Mouse (Mus musculus) G1E (cell line): ENCODE measurements around the gene Crhr2. TPM values are rescaled to one million over a fixed set of nuclear protein-coding genes. Genes with fewer than 3 reads are reported as not detected.

Source experiments
- ATAC-seq: 2 replicates; pipeline ENCODE4 v1.8.0; 2016; ENCODE audit warnings: mild to moderate bottlenecking; ENCODE audit not compliant: insufficient number of reproducible peaks, poor library complexity, low FRiP score, severe bottlenecking; ENCODE audit errors: extremely low read depth
- DNase-seq: peaks from one replicate; pipeline ENCODE4 v3.0.0; 2012; ENCODE audit warnings: low spot score
- H3K27me3 ChIP-seq: 2 replicates; pipeline ENCODE4 v1.6.1; 2012; ENCODE audit warnings: mild to moderate bottlenecking, low read length, inconsistent platforms; ENCODE audit not compliant: insufficient read depth
- H3K36me3 ChIP-seq: replicated peaks from 2 replicates; pipeline ENCODE3; 2012; ENCODE audit warnings: mild to moderate bottlenecking, inconsistent platforms
- H3K4me1 ChIP-seq: 2 replicates; pipeline ENCODE4 v1.6.1; 2012; ENCODE audit warnings: low read depth, low read length, inconsistent platforms, mixed read lengths; ENCODE audit not compliant: insufficient read depth
- H3K4me3 ChIP-seq: 2 replicates; pipeline ENCODE4 v1.5.1; 2012; ENCODE audit warnings: low read depth, mild to moderate bottlenecking, inconsistent platforms, low read length, moderate library complexity, mixed read lengths
- H3K9me3 ChIP-seq: replicated peaks from 2 replicates; pipeline ENCODE4 v1.6.1; 2012; ENCODE audit warnings: inconsistent platforms
- CTCF ChIP-seq: IDR thresholded peaks from 2 replicates; pipeline ENCODE4 v1.5.1; 2012; ENCODE audit warnings: low read depth, low read length, inconsistent platforms, mixed read lengths
- GATA1 ChIP-seq: IDR thresholded peaks from 2 replicates; pipeline ENCODE4 v1.6.1; 2012; ENCODE audit warnings: borderline replicate concordance, low read length, inconsistent platforms, mixed read lengths
- GATA2 ChIP-seq: IDR thresholded peaks from 2 replicates; pipeline ENCODE4 v1.6.1; 2012; ENCODE audit warnings: low read depth, low read length, inconsistent platforms, borderline replicate concordance
- POLR2AphosphoS5 ChIP-seq: IDR thresholded peaks from 2 replicates; pipeline ENCODE4 v1.6.1; 2012; ENCODE audit warnings: low read depth, low read length, inconsistent platforms; ENCODE audit not compliant: insufficient replicate concordance
- TAL1 ChIP-seq: conservative IDR thresholded peaks from 2 replicates; pipeline ENCODE4 v1.6.1; 2012; ENCODE audit warnings: low read depth, low read length, inconsistent platforms, mixed read lengths
- polyA plus RNA-seq: library from polyadenylated mRNA; stranded (reverse); fragments of >175 nt; gene quantifications from 2 replicates; pipeline ENCODE4 v1.2.3, GENCODE M21; 2012
- total RNA-seq, 2 experiments: library from RNA; stranded (forward) in 1 of 2; stranded (reverse) in 1 of 2; fragments of 200-1000 nt in 1 of 2; fragments of >200 nt in 1 of 2; fragmentation: Nextera tagmentation in 1 of 2; gene quantifications; 2 replicates each; pipeline ENCODE4 v1.2.3; 2014 to 2017

The Crhr2 gene
- total and polyA plus RNA-seq, 3 experiments, result 0.22 TPM; not detected in 2

DNA sequence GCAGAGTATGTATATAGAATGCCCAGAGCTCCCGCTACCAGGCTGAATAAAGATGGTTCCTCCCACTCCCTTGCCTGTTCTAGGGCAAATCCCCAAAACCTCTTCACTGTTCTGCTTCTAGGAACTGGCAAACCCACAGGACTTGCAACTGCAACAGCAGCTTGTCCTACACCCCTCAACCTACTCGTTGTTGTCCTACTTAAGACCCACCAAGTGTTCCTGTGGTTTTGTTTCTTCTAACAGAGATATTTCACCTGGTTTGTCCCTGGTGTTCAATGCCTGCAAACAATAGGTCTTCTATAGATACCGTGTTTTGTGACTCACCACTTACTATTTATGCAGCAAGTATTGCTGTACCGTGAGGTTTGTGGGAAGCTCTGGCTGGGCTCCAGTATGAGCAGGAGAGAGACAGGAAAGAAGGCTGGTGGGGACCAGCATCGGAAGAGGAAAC lies 28.5 kb upstream of the Crhr2 start:
- H3K27me3 ChIP-seq, result peaks cover 2% of the 10 kb centered on the region; the same call in 1 of the 2 replicates
- H3K9me3 ChIP-seq, result no peaks in the 10 kb centered on the region
- no peak overlapping the region for H3K4me3 ChIP-seq
- DNase-seq (no peak), ATAC-seq (no peak)
- H3K36me3 ChIP-seq, result no peaks in the 10 kb centered on the region
- no peak for TF ChIP-seq GATA2
- TF ChIP-seq CTCF, result no peak
- no peaks in the 10 kb centered on the region for H3K4me1 ChIP-seq

DNA sequence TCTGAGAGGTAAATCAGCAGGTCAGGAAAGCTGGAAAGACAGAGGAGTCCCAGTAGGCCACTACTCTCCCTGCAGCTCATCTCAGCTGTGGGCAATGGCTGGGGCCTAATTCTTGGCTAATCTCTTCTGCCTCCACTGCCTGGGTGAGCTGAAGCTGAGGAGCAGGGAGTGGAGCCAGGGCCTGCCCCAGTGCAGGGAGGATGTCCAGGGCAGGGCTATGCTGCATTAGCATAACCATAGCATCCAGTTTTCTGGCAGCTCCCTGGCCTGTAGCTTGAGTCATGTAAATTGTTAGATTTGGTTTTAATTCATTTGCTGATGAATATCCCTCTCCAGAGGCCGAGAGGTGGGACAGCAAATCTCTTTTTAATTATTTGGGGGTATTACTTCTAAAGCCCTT lies 26.4 kb upstream of the Crhr2 start:
- no peak for ATAC-seq
- H3K9me3 ChIP-seq, result no peaks in the 10 kb centered on the region
- no peaks in the 10 kb centered on the region for H3K36me3 ChIP-seq
- no peaks in the 10 kb centered on the region; the same call in 1 of the 2 replicates for H3K27me3 ChIP-seq
- no peaks in the 10 kb centered on the region for H3K4me1 ChIP-seq
- H3K4me3 ChIP-seq, result no peak overlapping the region
- TF ChIP-seq GATA1, result no peak
- TF ChIP-seq POLR2AphosphoS5, result no peak
- no peak for TF ChIP-seq TAL1
- TF ChIP-seq GATA2, result no peak
- TF ChIP-seq CTCF, result no peak
- DNase-seq, result no peak

DNA sequence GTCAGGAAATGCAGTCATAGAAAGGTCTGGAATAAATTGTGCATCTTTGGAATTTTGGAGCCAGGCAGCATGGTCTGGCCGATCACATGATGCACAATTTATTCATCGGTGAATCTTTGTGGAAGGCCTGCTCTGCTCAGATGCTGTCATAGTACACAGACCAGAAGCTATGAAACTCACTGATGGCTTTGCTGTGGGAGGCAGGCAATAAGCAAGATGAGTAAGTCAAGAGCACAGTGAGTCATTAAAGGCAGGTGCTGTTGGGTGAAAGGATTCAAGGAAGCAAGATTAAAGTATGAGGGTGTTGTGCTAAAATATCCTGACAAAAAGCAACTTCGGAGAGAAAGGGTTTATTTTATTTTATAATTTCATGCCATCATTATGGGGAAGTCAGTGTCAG lies 19.4 kb upstream of the Crhr2 start:
- Histone ChIP-seq H3K9me3 (no peaks in the 10 kb centered on the region), H3K4me1 (no peaks in the 10 kb centered on the region), H3K36me3 (no peaks in the 10 kb centered on the region), H3K27me3 (no peaks in the 10 kb centered on the region; the same call in 1 of the 2 replicates), H3K4me3 (no peak overlapping the region)
- no peak for DNase-seq
- no peak for ATAC-seq
- no peak for TF ChIP-seq GATA2

DNA sequence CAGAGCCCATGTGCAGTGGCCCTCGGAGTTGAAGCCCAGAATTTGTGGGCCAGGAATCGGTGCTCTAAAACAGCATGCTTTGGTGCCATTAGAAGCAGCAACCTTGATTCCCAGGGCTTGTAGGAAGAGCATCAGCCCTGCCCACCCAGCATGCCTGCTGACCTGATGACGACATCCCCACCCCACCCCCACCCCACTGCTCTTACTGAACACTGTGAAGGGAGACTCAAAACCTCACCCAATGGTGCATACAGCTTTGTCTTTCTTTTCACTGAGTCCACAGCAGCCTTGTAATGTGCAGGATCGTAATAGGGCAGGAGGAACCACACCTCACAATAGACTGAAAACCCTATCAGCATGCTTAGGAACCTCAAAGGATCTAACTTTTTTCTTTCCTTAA lies 13.3 kb upstream of the Crhr2 start:
- no peaks in the 10 kb centered on the region for H3K4me1 ChIP-seq

DNA sequence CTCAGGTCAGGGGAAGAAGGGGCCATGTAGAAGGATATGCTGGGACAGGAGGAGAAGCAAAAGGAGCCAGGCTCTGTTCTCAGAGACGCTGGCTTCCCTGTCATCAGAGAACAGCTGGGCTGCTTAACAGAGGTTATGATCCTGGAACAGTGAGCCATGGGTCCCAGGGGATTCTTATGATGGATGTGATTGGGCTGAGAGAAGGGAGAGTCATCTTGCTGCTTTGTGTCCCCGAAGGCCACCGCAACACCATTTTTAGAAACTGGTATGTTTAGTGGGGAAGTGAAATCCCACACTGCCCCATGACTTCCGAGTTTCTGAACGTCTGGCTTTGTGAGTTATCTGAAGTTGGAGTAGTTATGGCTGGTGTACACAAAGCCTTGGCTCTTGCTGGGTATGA lies 12.5 kb upstream of the Crhr2 start:
- ATAC-seq (no peak), DNase-seq (no peak)
- Histone ChIP-seq H3K27me3 (no peaks in the 10 kb centered on the region), H3K4me3 (no peak overlapping the region), H3K9me3 (peaks cover 2% of the 10 kb centered on the region; the same call in 1 of the 2 replicates), H3K4me1 (no peaks in the 10 kb centered on the region), H3K36me3 (no peaks in the 10 kb centered on the region)
- no peak for TF ChIP-seq GATA2
- no peak for TF ChIP-seq CTCF
- TF ChIP-seq GATA1, result no peak
- no peak for TF ChIP-seq POLR2AphosphoS5
- TF ChIP-seq TAL1, result no peak

More for the DNA sequence above, 13.3 kb upstream of the Crhr2 start:
- Histone ChIP-seq H3K9me3 (peaks cover 2% of the 10 kb centered on the region; the same call in 1 of the 2 replicates), H3K4me3 (no peak overlapping the region), H3K36me3 (no peaks in the 10 kb centered on the region), H3K27me3 (no peaks in the 10 kb centered on the region)
- DNase-seq, result no peak
- no peak for ATAC-seq
- TF ChIP-seq GATA1 (no peak), CTCF (no peak), POLR2AphosphoS5 (no peak), TAL1 (no peak), GATA2 (no peak)

DNA sequence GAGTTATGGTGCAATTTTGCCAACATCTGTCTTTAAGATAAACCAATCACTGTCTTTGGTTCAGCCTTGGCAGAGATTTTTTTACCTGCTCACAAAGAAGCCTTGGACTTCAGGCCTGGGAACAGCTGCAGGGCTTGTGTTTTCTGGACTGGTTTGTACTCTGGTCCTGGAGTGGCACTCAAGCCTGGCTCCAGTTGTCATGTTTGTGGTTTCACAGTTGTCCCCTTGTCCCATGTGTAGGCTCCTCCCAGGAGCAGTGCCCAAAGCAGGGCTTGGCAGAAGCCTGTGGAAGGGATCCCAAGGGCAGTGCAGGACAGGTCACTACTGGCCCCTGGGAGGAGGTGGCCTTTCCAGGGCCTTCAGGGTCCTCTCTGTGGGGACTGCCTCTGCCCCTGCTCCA lies 5.5 kb upstream of the Crhr2 start:
- no peak for ATAC-seq
- H3K9me3 ChIP-seq, result no peaks in the 10 kb centered on the region; the same call in 1 of the 2 replicates
- H3K27me3 ChIP-seq, result peaks cover 4% of the 10 kb centered on the region; the same call in 1 of the 2 replicates

DNA sequence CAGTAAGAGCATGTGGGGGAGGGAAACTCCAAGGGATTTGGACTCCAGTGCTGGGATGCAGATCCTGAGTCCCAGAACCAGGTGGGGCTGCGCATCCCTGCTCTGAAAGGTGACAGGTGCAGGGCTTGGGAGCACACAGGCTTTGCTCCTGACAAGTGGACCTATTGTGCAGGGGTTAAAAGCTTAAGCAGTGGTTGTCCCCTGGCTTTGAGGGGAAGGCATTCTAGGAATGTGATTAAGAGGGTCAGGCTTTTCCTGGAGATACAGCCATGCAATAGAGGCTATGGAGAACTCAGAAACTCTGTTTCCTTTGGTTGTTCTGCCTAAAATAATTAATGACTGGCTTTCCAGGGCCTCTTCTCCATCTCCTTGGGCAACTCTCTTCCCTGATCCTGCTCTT lies 609 bp upstream of the Crhr2 start:
- Histone ChIP-seq H3K36me3 (no peaks in the 10 kb centered on the region), H3K9me3 (no peaks in the 10 kb centered on the region), H3K4me3 (no peak overlapping the region), H3K27me3 (peaks cover 8% of the 10 kb centered on the region; the same call in 1 of the 2 replicates), H3K4me1 (no peaks in the 10 kb centered on the region)
- DNase-seq, result no peak
- no peak for TF ChIP-seq GATA1
- TF ChIP-seq POLR2AphosphoS5, result no peak
- no peak for TF ChIP-seq TAL1
- TF ChIP-seq CTCF, result no peak
- TF ChIP-seq GATA2, result no peak
- ATAC-seq, result no peak

More for the DNA sequence above, 5.5 kb upstream of the Crhr2 start:
- no peak for TF ChIP-seq GATA1
- TF ChIP-seq GATA2, result no peak
- no peak for TF ChIP-seq TAL1
- no peak for TF ChIP-seq POLR2AphosphoS5
- no peak for TF ChIP-seq CTCF
- Histone ChIP-seq H3K36me3 (no peaks in the 10 kb centered on the region), H3K4me1 (no peaks in the 10 kb centered on the region), H3K4me3 (no peak overlapping the region)
- no peak for DNase-seq
